Mouse (Mus musculus) heart, embryonic 14.5 days (tissue): ENCODE results near the gene Sipa1l3. TPM values are rescaled to one million over a fixed set of nuclear protein-coding genes. Genes with fewer than 3 reads are reported as not detected.

Source experiments
- ATAC-seq: fragments of 200-750 bp; cut with Nextera tagmentation; 2 replicates; pipeline ENCODE4 v1.8.0; 2017; ENCODE audit warnings: low read depth, moderate TSS enrichment; ENCODE audit not compliant: insufficient number of reproducible peaks, insufficient read depth, low FRiP score
- H3K27ac ChIP-seq, 2 experiments: fragments of 200-500 bp in 1 of 2; fragments of 300-500 bp in 1 of 2; sonication (generic) in 1 of 2; replicated peaks in 1 of 2; 2 replicates each; pipeline ENCODE4 v1.5.1; 2012 to 2014; ENCODE audit warnings: low read depth in 2 of 2, low read length in 2 of 2, control low read depth in 1 of 2, mild to moderate bottlenecking in 1 of 2, mixed read lengths in 1 of 2; ENCODE audit not compliant: control insufficient read depth in 1 of 2, insufficient read depth in 1 of 2
- H3K27me3 ChIP-seq: fragments of 300-500 bp; sonication (generic); 2 replicates; pipeline ENCODE4 v1.6.1; 2014; ENCODE audit warnings: mild to moderate bottlenecking, low read length, control low read depth; ENCODE audit not compliant: control insufficient read depth, insufficient read depth
- H3K36me3 ChIP-seq: fragments of 300-500 bp; sonication (generic); 2 replicates; pipeline ENCODE4 v1.6.1; 2014; ENCODE audit warnings: mild to moderate bottlenecking, control low read depth, low read length, mixed read lengths; ENCODE audit not compliant: control insufficient read depth, insufficient read depth
- H3K4me1 ChIP-seq, 2 experiments: fragments of 200-500 bp in 1 of 2; fragments of 300-500 bp in 1 of 2; sonication (generic) in 1 of 2; 2 replicates each; pipeline ENCODE4 v1.6.1; 2012 to 2014; ENCODE audit warnings: low read length in 2 of 2, control low read depth in 1 of 2, mixed read lengths in 1 of 2; ENCODE audit not compliant: control insufficient read depth in 2 of 2, insufficient read depth in 2 of 2
- H3K4me2 ChIP-seq: fragments of 300-500 bp; sonication (generic); 2 replicates; pipeline ENCODE4 v1.6.1; 2014; ENCODE audit warnings: mild to moderate bottlenecking, low read length
- H3K4me3 ChIP-seq, 2 experiments: fragments of 200-500 bp in 1 of 2; fragments of 300-500 bp in 1 of 2; sonication (generic) in 1 of 2; 2 replicates each; pipeline ENCODE4 v1.5.1; 2012 to 2014; ENCODE audit warnings: low read length in 2 of 2, mild to moderate bottlenecking in 2 of 2, control low read depth in 1 of 2, low read depth in 1 of 2, moderate library complexity in 1 of 2; ENCODE audit not compliant: control insufficient read depth in 1 of 2, insufficient read depth in 1 of 2
- H3K9ac ChIP-seq: fragments of 300-500 bp; sonication (generic); 2 replicates; pipeline ENCODE4 v1.6.1; 2014; ENCODE audit warnings: mild to moderate bottlenecking, low read length
- H3K9me3 ChIP-seq: fragments of 300-500 bp; sonication (generic); 2 replicates; pipeline ENCODE4 v1.6.1; 2016; ENCODE audit warnings: low read length, control low read depth; ENCODE audit not compliant: control insufficient read depth
- WGBS: fragments of 180-500 bp; shearing (Covaris S2); extraction: QIAGEN DNeasy Blood & Tissue Kit; methylation state at CpG from one replicate; pipeline ENCODE4 v1.1.7; 2014; 5-methylcytosine and 5-hydroxymethylcytosine counted together
- polyA plus RNA-seq: library from polyadenylated mRNA; unstranded; fragments of >200 nt; fragmentation: Nextera tagmentation; extraction: Ambion mirVana; gene quantifications from 2 replicates; pipeline ENCODE4 v1.2.1, GENCODE M21; 2014

The Sipa1l3 gene
- polyA plus RNA-seq, 1 experiment from 2014 or later = 3.4 TPM

- H3K4me1 ChIP-seq = peaks cover 0 to 7% of the 10 kb centered on the region in 2 experiments; a peak in 2 of 4 replicates
- no peaks in the 10 kb centered on the region for H3K9me3 ChIP-seq
- no peak for ATAC-seq
- no peak overlapping the region for H3K9ac ChIP-seq
- 87% methylated on average over 8 of the region's 8 CpGs for WGBS
- no peak overlapping the region for H3K4me2 ChIP-seq
- no peak overlapping the region for H3K27ac ChIP-seq
- 0 out of 2 replicates have a peak, but pooled peaks cover 5% of the 10 kb centered on the region for H3K27me3 ChIP-seq
- H3K36me3 ChIP-seq = no peaks in the 10 kb centered on the region
- no peak overlapping the region for H3K4me3 ChIP-seq
Measured at GRCm38 (mm10) chr7:29340838-29341237, 177.6 kb downstream of the Sipa1l3 start.

- H3K4me2 ChIP-seq = no peak overlapping the region
- H3K27me3 ChIP-seq = 0 out of 2 replicates have a peak, but pooled peaks cover 5% of the 10 kb centered on the region
- H3K4me1 ChIP-seq = peaks cover 0 to 7% of the 10 kb centered on the region in 2 experiments; a peak in 2 of 4 replicates
- H3K4me3 ChIP-seq = no peak overlapping the region
- no peak overlapping the region for H3K27ac ChIP-seq
- ATAC-seq = no peak
- H3K36me3 ChIP-seq = no peaks in the 10 kb centered on the region
- no peaks in the 10 kb centered on the region for H3K9me3 ChIP-seq
- WGBS = 93% methylated on average over 9 of the region's 9 CpGs
- H3K9ac ChIP-seq = no peak overlapping the region
Measured at GRCm38 (mm10) chr7:29340247-29340646, 178.2 kb downstream of the Sipa1l3 start.

- no peak for ATAC-seq
- WGBS = 50% methylated on average over 14 of the region's 14 CpGs
- Histone ChIP-seq H3K27me3 (0 out of 2 replicates have a peak, but pooled peaks cover 5% of the 10 kb centered on the region), H3K9me3 (no peaks in the 10 kb centered on the region), H3K4me1 (peaks cover 0 to 7% of the 10 kb centered on the region in 2 experiments; a peak in 2 of 4 replicates), H3K36me3 (no peaks in the 10 kb centered on the region), H3K27ac (no peak overlapping the region), H3K4me3 (no peak overlapping the region), H3K9ac (no peak overlapping the region), H3K4me2 (no peak overlapping the region)
Measured at GRCm38 (mm10) chr7:29338984-29339679, 179.3 kb downstream of the Sipa1l3 start.

- ATAC-seq = no peak
- peaks cover 0 to 7% of the 10 kb centered on the region in 2 experiments; a peak in 2 of 4 replicates for H3K4me1 ChIP-seq
- WGBS = 81% methylated on average over 9 of the region's 9 CpGs
- no peak overlapping the region for H3K4me2 ChIP-seq
- 0 out of 2 replicates have a peak, but pooled peaks cover 5% of the 10 kb centered on the region for H3K27me3 ChIP-seq
- no peak overlapping the region for H3K27ac ChIP-seq
- H3K4me3 ChIP-seq = no peak overlapping the region
- H3K36me3 ChIP-seq = no peaks in the 10 kb centered on the region
- no peaks in the 10 kb centered on the region for H3K9me3 ChIP-seq
- no peak overlapping the region for H3K9ac ChIP-seq
Measured at GRCm38 (mm10) chr7:29338351-29338919, 180.0 kb downstream of the Sipa1l3 start.

- WGBS = 70% methylated on average over 2 of the region's 2 CpGs
- Histone ChIP-seq H3K27me3 (0 out of 2 replicates have a peak, but pooled peaks cover 5% of the 10 kb centered on the region), H3K36me3 (no peaks in the 10 kb centered on the region), H3K27ac (no peak overlapping the region), H3K4me1 (peaks cover 0 to 7% of the 10 kb centered on the region in 2 experiments; a peak in 2 of 4 replicates), H3K9ac (no peak overlapping the region), H3K4me2 (no peak overlapping the region), H3K9me3 (no peaks in the 10 kb centered on the region), H3K4me3 (no peak overlapping the region)
- no peak for ATAC-seq
Measured at GRCm38 (mm10) chr7:29337766-29338165, 180.7 kb downstream of the Sipa1l3 start.

DNA sequence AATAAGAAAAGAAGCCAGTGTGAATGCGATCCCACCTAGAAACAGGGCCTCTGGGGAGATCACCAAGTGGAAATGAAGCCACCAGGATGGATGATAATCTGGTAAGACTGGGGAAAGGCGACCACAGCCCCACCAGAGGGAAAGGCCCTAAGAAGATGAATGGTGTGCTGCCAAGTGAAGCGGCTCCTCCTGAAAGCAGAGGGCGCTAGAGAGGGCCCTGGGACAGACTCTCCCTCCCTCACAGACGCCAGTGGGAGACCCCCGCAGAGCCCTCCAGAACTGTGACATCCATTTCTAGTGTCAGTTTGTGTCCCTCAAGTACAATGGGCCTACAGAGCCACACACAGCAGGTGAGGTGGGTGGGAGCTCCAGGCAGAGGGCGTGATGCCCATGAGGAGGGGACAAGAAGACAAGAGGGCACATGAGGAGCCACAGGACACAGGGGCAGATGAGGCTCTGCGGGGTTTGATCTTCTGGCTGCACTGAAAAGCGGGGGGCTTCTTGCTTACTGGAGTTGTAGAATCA is 181.6 kb downstream of the Sipa1l3 start:
- Histone ChIP-seq H3K4me1 (peaks cover 0 to 3% of the 10 kb centered on the region in 2 experiments; a peak in 1 of 4 replicates), H3K9me3 (no peaks in the 10 kb centered on the region), H3K36me3 (no peaks in the 10 kb centered on the region), H3K27me3 (0 out of 2 replicates have a peak, but pooled peaks cover 5% of the 10 kb centered on the region), H3K4me3 (no peak overlapping the region), H3K27ac (no peak overlapping the region), H3K9ac (no peak overlapping the region), H3K4me2 (no peak overlapping the region)
- 75% methylated on average over 9 of the region's 9 CpGs for WGBS
- ATAC-seq = no peak

DNA sequence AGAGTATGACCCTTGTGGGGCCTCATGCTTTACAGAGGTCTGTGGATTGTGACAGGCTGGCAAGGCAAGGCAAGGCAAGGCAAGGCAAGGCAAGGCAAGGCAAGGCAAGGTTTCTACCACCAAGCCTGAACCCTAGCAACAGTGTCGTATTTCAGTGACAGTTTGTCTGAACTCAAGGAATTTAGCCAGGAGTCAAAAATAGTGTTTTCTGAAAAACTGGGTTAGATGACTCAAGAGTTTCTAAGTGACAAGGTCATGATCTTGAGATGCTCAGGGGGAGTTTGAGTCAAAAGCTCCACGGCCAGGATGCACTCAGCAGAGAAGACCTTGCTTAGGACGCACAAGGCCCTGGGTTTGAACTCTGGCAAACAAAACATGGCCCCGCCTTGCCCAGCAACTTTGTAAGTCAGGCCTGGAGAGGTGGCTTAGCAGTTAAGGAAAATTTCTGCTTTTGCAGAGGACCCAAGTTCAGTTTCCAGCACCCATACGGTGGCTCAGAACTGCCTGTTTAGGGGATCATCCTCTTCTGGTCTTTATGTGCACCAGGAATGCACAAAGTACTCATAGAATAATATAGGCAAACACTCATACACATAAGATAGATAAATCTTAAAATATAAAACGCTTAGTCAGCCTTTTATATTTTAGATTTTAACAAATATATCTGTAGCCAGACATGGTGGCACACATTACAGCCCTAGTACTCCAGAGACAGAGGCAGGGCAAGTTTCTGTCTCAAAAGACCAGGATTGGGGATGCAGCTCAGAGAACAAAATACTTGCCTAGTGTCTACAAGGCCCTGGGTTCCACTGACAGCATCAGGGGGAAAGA is 182.4 kb downstream of the Sipa1l3 start:
- peaks cover 0 to 3% of the 10 kb centered on the region in 2 experiments; a peak in 1 of 4 replicates for H3K4me1 ChIP-seq
- H3K27ac ChIP-seq = no peak overlapping the region
- H3K4me2 ChIP-seq = no peak overlapping the region
- no peak overlapping the region for H3K9ac ChIP-seq
- no peaks in the 10 kb centered on the region for H3K36me3 ChIP-seq
- H3K4me3 ChIP-seq = no peak overlapping the region
- no peak for ATAC-seq
- H3K9me3 ChIP-seq = no peaks in the 10 kb centered on the region
- WGBS = 72% methylated on average over 6 of the region's 6 CpGs
- H3K27me3 ChIP-seq = 0 out of 2 replicates have a peak, but pooled peaks cover 5% of the 10 kb centered on the region
